Mouse (Mus musculus) cerebellum, adult 2 months (tissue): ENCODE results near the gene Lamp2.

ENCODE experiments used
- CTCF ChIP-seq: fragments of 200-500 bp; IDR thresholded peaks from 2 replicates; pipeline ENCODE4 v1.5.1; 2011; ENCODE audit warnings: low read depth, mild to moderate bottlenecking, control low read depth, low read length, moderate library complexity, borderline replicate concordance; ENCODE audit not compliant: insufficient read depth
- POLR2A ChIP-seq: fragments of 200-500 bp; IDR thresholded peaks from 2 replicates; pipeline ENCODE4 v1.6.1; 2011; ENCODE audit warnings: low read length, control low read depth, borderline replicate concordance; ENCODE audit not compliant: insufficient read depth

- TF ChIP-seq POLR2A (no peak), CTCF (no peak)
These were observed 10.0 kb upstream of the Lamp2 start for GRCm38 (mm10) chrX:38466236-38466635.
